Mouse (Mus musculus) CH12.LX (cell line): ENCODE measurements around the gene Cep104. TPM values are rescaled to one million over a fixed set of nuclear protein-coding genes. Genes with fewer than 3 reads are reported as not detected.
A peak's percentile ranks its signal among the peaks of the same experiment; 100 is the strongest.

ENCODE experiments used
- DNase-seq: peaks from one replicate; pipeline ENCODE4 v3.0.0-alpha.2; 2013; ENCODE audit errors: extremely low read depth
- H3K27ac ChIP-seq: 2 replicates; pipeline ENCODE4 v1.5.1; 2012; ENCODE audit warnings: low read depth, mild to moderate bottlenecking, control low read depth, moderate library complexity; ENCODE audit not compliant: insufficient read depth
- H3K27me3 ChIP-seq: replicated peaks from 2 replicates; pipeline ENCODE3; 2012; ENCODE audit warnings: inconsistent platforms
- H3K36me3 ChIP-seq, 2 experiments: replicated peaks in 1 of 2; 2 replicates each; pipeline versions ENCODE3 to v1.6.1; 2012; ENCODE audit warnings: inconsistent platforms in 1 of 2, low read length in 1 of 2, mild to moderate bottlenecking in 1 of 2, mixed read lengths in 1 of 2, moderate library complexity in 1 of 2; ENCODE audit not compliant: control insufficient read depth in 1 of 2, insufficient read depth in 1 of 2
- H3K4me1 ChIP-seq, 2 experiments: 2 replicates each; pipeline ENCODE4 v1.6.1; 2012; ENCODE audit warnings: inconsistent platforms in 1 of 2, moderate library complexity in 1 of 2; ENCODE audit not compliant: insufficient read depth in 2 of 2, control insufficient read depth in 1 of 2
- H3K4me2 ChIP-seq: 2 replicates; pipeline ENCODE4 v1.6.1; 2012; ENCODE audit warnings: low read depth, mild to moderate bottlenecking, control low read depth; ENCODE audit not compliant: poor library complexity, insufficient read depth, severe bottlenecking
- H3K4me3 ChIP-seq, 3 experiments: fragments of 150-350 bp in 1 of 3; sonication (generic) in 1 of 3; replicated peaks in 1 of 3; 2 replicates each; pipeline versions ENCODE3 to v1.5.1; 2011 to 2012; ENCODE audit warnings: low read depth in 2 of 3, low read length in 2 of 3, mild to moderate bottlenecking in 2 of 3, moderate library complexity in 2 of 3, control low read depth in 1 of 3, improper control_type of control experiment in 1 of 3, inconsistent platforms in 1 of 3, mixed read lengths in 1 of 3; ENCODE audit not compliant: poor library complexity in 1 of 3
- H3K79me2 ChIP-seq: replicated peaks from 2 replicates; pipeline ENCODE4 v1.6.1; 2012; ENCODE audit warnings: mild to moderate bottlenecking, moderate library complexity; ENCODE audit not compliant: control insufficient read depth, poor library complexity, insufficient read depth, severe bottlenecking; ENCODE audit errors: extremely low read depth
- H3K9ac ChIP-seq: 2 replicates; pipeline ENCODE4 v1.6.1; 2012; ENCODE audit warnings: low read depth, mild to moderate bottlenecking, control low read depth, moderate library complexity; ENCODE audit not compliant: insufficient read depth
- H3K9me3 ChIP-seq: replicated peaks from 2 replicates; pipeline ENCODE3; 2012; ENCODE audit warnings: low read length, inconsistent platforms, mixed read lengths
- CTCF ChIP-seq, 2 experiments: IDR thresholded peaks in 1 of 2; conservative IDR thresholded peaks in 1 of 2; 2 replicates each; pipeline ENCODE4 v1.5.1; 2011 to 2012; ENCODE audit warnings: low read depth in 2 of 2, low read length in 2 of 2, improper control_type of control experiment in 1 of 2, inconsistent platforms in 1 of 2, mild to moderate bottlenecking in 1 of 2, moderate library complexity in 1 of 2
- E2F4 ChIP-seq: IDR thresholded peaks from 2 replicates; pipeline ENCODE4 v1.6.1; 2011; ENCODE audit warnings: low read depth, low read length, improper control_type of control experiment; ENCODE audit not compliant: insufficient replicate concordance
- EP300 ChIP-seq: IDR thresholded peaks from 2 replicates; pipeline ENCODE4 v1.6.1; 2011; ENCODE audit warnings: low read length, improper control_type of control experiment
- ETS1 ChIP-seq: conservative IDR thresholded peaks from 2 replicates; pipeline ENCODE4 v1.6.1; 2012; ENCODE audit warnings: low read depth, mild to moderate bottlenecking, inconsistent platforms, low read length, improper control_type of control experiment, moderate library complexity
- IRF4 ChIP-seq: IDR thresholded peaks from 2 replicates; pipeline ENCODE4 v1.6.1; 2014; ENCODE audit warnings: low read depth, mild to moderate bottlenecking, inconsistent platforms, low read length, improper control_type of control experiment
- NELFE ChIP-seq: IDR thresholded peaks from 2 replicates; pipeline ENCODE4 v1.6.1; 2011; ENCODE audit warnings: low read depth, low read length, improper control_type of control experiment
- NRF1 ChIP-seq: IDR thresholded peaks from 2 replicates; pipeline ENCODE4 v1.6.1; 2014; ENCODE audit warnings: low read depth, mild to moderate bottlenecking, inconsistent platforms, low read length, improper control_type of control experiment, moderate library complexity
- PAX5 ChIP-seq: IDR thresholded peaks from 2 replicates; pipeline ENCODE4 v1.6.1; 2012; ENCODE audit warnings: low read length, inconsistent platforms, mixed read lengths
- POLR2A ChIP-seq: IDR thresholded peaks from 2 replicates; pipeline ENCODE4 v1.6.1; 2011; ENCODE audit warnings: low read depth, mild to moderate bottlenecking, improper control_type of control experiment, low read length
- POLR2AphosphoS2 ChIP-seq: IDR thresholded peaks from 2 replicates; pipeline ENCODE4 v1.6.1; 2011; ENCODE audit warnings: low read depth, low read length, improper control_type of control experiment
- RAD21 ChIP-seq: IDR thresholded peaks from 2 replicates; pipeline ENCODE4 v1.6.1; 2011; ENCODE audit warnings: low read depth, mild to moderate bottlenecking, low read length, improper control_type of control experiment, moderate library complexity
- SIN3A ChIP-seq: IDR thresholded peaks from 2 replicates; pipeline ENCODE4 v1.6.1; 2012; ENCODE audit warnings: low read length, improper control_type of control experiment, inconsistent platforms
- SMC3 ChIP-seq: IDR thresholded peaks from 2 replicates; pipeline ENCODE4 v1.6.1; 2011; ENCODE audit warnings: low read depth, low read length, improper control_type of control experiment
- TBP ChIP-seq: conservative IDR thresholded peaks from 2 replicates; pipeline ENCODE4 v1.6.1; 2011; ENCODE audit warnings: low read depth, low read length, improper control_type of control experiment
- ZC3H11A ChIP-seq: IDR thresholded peaks from 2 replicates; pipeline ENCODE4 v1.6.1; 2012; ENCODE audit warnings: low read depth, mild to moderate bottlenecking, inconsistent platforms, low read length, improper control_type of control experiment
- dilution Hi-C: fragments of 300-500 bp; cut with MboI; formaldehyde crosslinking; loops from 2 replicates; pipeline ENCODE4 v1.14.3; 2020; ENCODE audit warnings: low sequenced_read_pairs; ENCODE audit not compliant: extremely low pct_unique_long_range_greater_than_20kb, extremely low pct_ligation_motif_present
- in situ Hi-C: fragments of 300-500 bp; cut with MboI; formaldehyde crosslinking; loops from 3 replicates; pipeline ENCODE4 v1.14.3; 2019; ENCODE audit warnings: low sequenced_read_pairs, low pct_ligation_motif_present, low pct_unique_long_range_greater_than_20kb, mixed read lengths
- polyA plus RNA-seq: library from polyadenylated mRNA; unstranded; fragments of >175 nt; gene quantifications from 2 replicates; pipeline ENCODE4 v1.2.1, GENCODE M21; 2012; ENCODE audit warnings: low read depth; ENCODE audit not compliant: insufficient read length
- total RNA-seq, 2 experiments: library from RNA; depleted of rRNA; stranded (reverse); fragments of 300-350 nt in 1 of 2; fragments of >200 nt in 1 of 2; gene quantifications; 2 replicates each; pipeline ENCODE4 v1.2.3; 2012 to 2014

Gene Cep104
- total and polyA plus RNA-seq, 3 experiments = 4.6 to 10.9 (median 7.0) TPM

DNA sequence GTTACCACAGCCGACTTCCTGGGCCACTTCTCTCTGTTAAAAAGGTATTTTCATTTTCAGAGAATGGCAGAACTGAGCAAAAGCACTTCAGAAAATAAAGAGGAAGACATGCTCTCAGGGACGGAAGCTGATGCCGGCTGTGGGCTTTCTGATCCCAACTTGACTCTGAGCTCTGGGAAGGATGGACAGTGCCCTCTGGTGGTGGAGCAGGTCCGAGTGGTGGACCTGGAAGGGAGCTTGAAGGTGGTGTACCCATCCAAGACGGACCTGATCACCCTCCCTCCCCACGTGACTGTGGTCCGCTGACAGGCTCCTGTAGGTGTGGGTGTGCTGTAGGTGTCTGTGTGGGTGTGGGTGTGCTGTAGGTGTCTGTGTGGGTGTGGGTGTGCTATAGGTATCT lies 44.6 kb downstream of the Cep104 start:
- Histone ChIP-seq H3K9ac (no peak overlapping the region), H3K4me3 (no peak overlapping the region), H3K36me3 (peaks cover 75 to 84% of the 10 kb centered on the region in 2 experiments), H3K4me2 (no peak overlapping the region), H3K4me1 (peaks cover 3% of the 10 kb centered on the region in 2 experiments; a peak in 1 of 4 replicates), H3K9me3 (no peaks in the 10 kb centered on the region), H3K27me3 (no peaks in the 10 kb centered on the region), H3K79me2 (peaks cover 11% of the 10 kb centered on the region), H3K27ac (no peak overlapping the region)
- in situ Hi-C loops = no loop called here
- DNase-seq = peak; percentile 29
- dilution Hi-C loops = no loop called here
- TF ChIP-seq POLR2AphosphoS2 = no peak
- TF ChIP-seq RAD21 = peak; percentile 32
- TF ChIP-seq CTCF (conservative IDR thresholded peaks at IDR 0.05 in 1 of 2, IDR thresholded peaks at IDR 0.05 in 1 of 2; ENCODE audit: low read depth in 2 of 2, low read length in 2 of 2) = peak; percentile 30 to 55; a peak in 2 of 4 replicates

DNA sequence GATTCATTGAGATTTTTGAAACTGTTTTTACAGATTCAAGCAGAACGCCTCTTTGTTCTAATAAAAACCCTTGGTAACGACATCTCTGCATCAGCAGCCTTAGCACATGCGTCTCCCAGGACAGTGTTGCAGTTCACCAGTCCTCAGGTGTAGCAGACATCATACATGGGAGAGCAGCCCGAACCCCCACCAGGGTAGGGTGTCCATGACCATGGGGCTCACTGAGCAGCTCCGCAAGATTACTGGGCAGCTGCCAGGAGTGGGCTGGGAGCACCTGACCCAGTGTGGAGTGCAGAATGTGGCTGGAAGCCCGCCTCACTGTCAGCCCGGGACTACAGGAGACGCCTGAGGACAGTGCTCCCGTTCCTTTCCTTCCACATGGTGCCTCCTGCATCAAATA lies 46.4 kb downstream of the Cep104 start:
- Histone ChIP-seq H3K4me2 (no peak overlapping the region), H3K4me1 (peaks cover 6 to 10% of the 10 kb centered on the region in 2 experiments; a peak in 2 of 4 replicates), H3K9ac (no peak overlapping the region), H3K4me3 (no peak overlapping the region), H3K27ac (no peak overlapping the region), H3K79me2 (no peaks in the 10 kb centered on the region), H3K27me3 (peaks cover 11% of the 10 kb centered on the region), H3K9me3 (no peaks in the 10 kb centered on the region), H3K36me3 (peaks cover 57 to 65% of the 10 kb centered on the region in 2 experiments)
- TF ChIP-seq IRF4 = no peak
- TF ChIP-seq NELFE = no peak
- no peak for TF ChIP-seq NRF1
- no peak for TF ChIP-seq SMC3
- TF ChIP-seq ZC3H11A = no peak
- no peak for TF ChIP-seq E2F4
- no peak for TF ChIP-seq CTCF (conservative IDR thresholded peaks at IDR 0.05 in 1 of 2, IDR thresholded peaks at IDR 0.05 in 1 of 2; ENCODE audit: low read depth in 2 of 2, low read length in 2 of 2)
- TF ChIP-seq ETS1 = no peak
- TF ChIP-seq POLR2A = no peak
- no peak for TF ChIP-seq TBP
- no peak for TF ChIP-seq SIN3A
- no peak for TF ChIP-seq PAX5
- no peak for DNase-seq
- dilution Hi-C loops (no loop called here), in situ Hi-C loops (no loop called here)

DNA sequence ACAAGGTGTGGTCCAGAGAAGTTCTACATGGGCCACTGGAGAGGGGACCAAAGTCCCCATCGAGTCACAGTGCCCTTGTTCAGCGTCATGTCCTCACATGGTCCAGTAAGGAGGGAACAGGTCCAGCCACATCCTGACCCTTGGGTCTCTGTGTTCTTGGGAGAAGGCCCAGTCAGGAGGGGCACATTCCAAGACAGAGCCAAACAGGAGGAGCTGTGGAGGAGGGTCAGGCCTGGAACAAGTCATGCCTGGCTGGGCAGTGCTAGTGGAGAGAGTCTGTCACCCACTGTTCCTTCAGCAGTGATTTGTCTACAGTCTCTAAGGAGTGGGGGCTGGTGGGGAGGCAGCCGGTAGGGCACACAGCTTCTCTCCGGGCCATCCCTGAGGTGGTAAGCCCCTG lies 47.4 kb downstream of the Cep104 start:
- Histone ChIP-seq H3K9me3 (no peaks in the 10 kb centered on the region), H3K27me3 (peaks cover 20% of the 10 kb centered on the region), H3K27ac (no peak overlapping the region), H3K9ac (no peak overlapping the region), H3K4me1 (peaks cover 6 to 10% of the 10 kb centered on the region in 2 experiments; a peak in 2 of 4 replicates), H3K4me2 (no peak overlapping the region), H3K36me3 (peaks cover 47 to 55% of the 10 kb centered on the region in 2 experiments), H3K79me2 (no peaks in the 10 kb centered on the region), H3K4me3 (no peak overlapping the region)
- TF ChIP-seq EP300 (no peak), POLR2AphosphoS2 (peak; percentile 37; the same call in 1 of the 2 replicates)
- no peak for DNase-seq
- dilution Hi-C loops (no loop called here), in situ Hi-C loops (no loop called here)
